Mouse (Mus musculus): ENCODE data around the gene Ccdc189. TPM values are rescaled to one million over a fixed set of nuclear protein-coding genes. Genes with fewer than 3 reads are reported as not detected.
A peak's percentile ranks its signal among the peaks of the same experiment; 100 is the strongest.

Ccdc189 gene
- polyA plus RNA-seq, 2 experiments: 5.4 to 10.6 TPM

DNA sequence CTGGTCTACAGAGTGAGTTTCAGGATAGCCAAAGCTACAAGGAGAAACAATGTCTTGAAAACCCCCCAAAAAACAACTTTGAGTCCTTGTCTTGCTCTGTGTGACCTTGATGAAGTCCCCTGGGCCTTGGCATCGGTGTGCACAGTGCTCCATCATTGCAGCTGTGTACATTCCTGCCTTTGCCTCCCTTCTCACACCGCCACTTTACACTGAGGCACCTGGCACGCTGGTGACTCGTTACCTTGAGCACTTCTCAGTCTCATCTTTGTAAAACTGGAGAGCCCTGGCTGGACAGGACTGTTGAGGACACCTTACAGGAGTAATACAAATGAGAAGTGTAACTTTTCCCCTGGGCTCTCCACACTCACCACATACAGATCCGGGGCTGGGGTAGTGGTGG, 1.2 kb downstream of the Ccdc189 start:
- peak overlapping the region; percentile 34; the same call in 1 of the 2 replicates for H3K9ac ChIP-seq (ENCODE audit: low read depth, low read length, severe bottlenecking)
- H3K27ac ChIP-seq (replicated peaks; ENCODE audit: low read depth, low read length): no peak overlapping the region
- peak overlapping the region; percentile 91 for H3K4me3 ChIP-seq (replicated peaks; ENCODE audit: low read length)
- H3K4me2 ChIP-seq (replicated peaks; ENCODE audit: low read depth, low read length, severe bottlenecking): peak overlapping the region; percentile 67
- DNase-seq (ENCODE audit: low spot score): no peak
- WGBS: 68% methylated on average over 5 of the region's 5 CpGs
- peaks cover 10% of the 10 kb centered on the region; the same call in 1 of the 2 replicates for H3K4me1 ChIP-seq (ENCODE audit: control insufficient read depth, insufficient read depth, low read length)
- ATAC-seq (ENCODE audit: low FRiP score, low read depth): no peak
- H3K27me3 ChIP-seq (ENCODE audit: control insufficient read depth, insufficient read depth, low read length): no peaks in the 10 kb centered on the region
- peaks cover 56% of the 10 kb centered on the region for H3K36me3 ChIP-seq (ENCODE audit: control insufficient read depth, insufficient read depth, low read length)
- TF ChIP-seq POLR2A (IDR thresholded peaks at IDR 0.05; ENCODE audit: borderline replicate concordance, extremely low read depth, insufficient read depth, insufficient read length): no peak
- no peaks in the 10 kb centered on the region for H3K9me3 ChIP-seq (ENCODE audit: control insufficient read depth, low read length)

DNA sequence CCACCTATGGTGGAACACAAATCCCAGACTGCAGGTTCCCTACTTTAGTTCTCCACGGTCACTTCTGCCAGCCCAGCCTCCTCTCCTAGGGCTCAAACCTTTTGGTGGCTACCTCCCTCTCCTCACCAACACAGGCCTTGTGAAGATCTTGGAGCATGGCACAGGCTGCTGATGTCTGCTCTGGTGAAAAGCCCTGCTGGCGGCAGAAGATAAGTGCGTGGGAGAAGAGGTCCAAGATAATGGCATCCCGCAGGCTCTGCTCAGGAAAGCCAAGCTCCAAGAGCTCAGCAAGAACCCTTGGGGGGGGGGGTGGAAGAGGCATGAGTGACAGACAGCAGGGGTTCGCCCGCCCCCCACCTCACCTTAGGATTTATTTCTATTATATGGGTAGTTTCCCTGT, 2.2 kb downstream of the Ccdc189 start:
- Histone ChIP-seq H3K4me1 (ENCODE audit: control insufficient read depth, insufficient read depth, low read length) (peaks cover 10% of the 10 kb centered on the region; the same call in 1 of the 2 replicates), H3K27me3 (ENCODE audit: control insufficient read depth, insufficient read depth, low read length) (no peaks in the 10 kb centered on the region), H3K9ac (ENCODE audit: low read depth, low read length, severe bottlenecking) (no peak overlapping the region), H3K27ac (replicated peaks; ENCODE audit: low read depth, low read length) (no peak overlapping the region), H3K4me2 (replicated peaks; ENCODE audit: low read depth, low read length, severe bottlenecking) (no peak overlapping the region), H3K9me3 (ENCODE audit: control insufficient read depth, low read length) (no peaks in the 10 kb centered on the region), H3K4me3 (replicated peaks; ENCODE audit: low read length) (no peak overlapping the region), H3K36me3 (ENCODE audit: control insufficient read depth, insufficient read depth, low read length) (peaks cover 56% of the 10 kb centered on the region)
- WGBS: 95% methylated on average over 6 of the region's 6 CpGs
- ATAC-seq (ENCODE audit: low FRiP score, low read depth) (no peak), DNase-seq (ENCODE audit: low spot score) (no peak)
- TF ChIP-seq POLR2A (IDR thresholded peaks at IDR 0.05; ENCODE audit: borderline replicate concordance, extremely low read depth, insufficient read depth, insufficient read length): no peak

DNA sequence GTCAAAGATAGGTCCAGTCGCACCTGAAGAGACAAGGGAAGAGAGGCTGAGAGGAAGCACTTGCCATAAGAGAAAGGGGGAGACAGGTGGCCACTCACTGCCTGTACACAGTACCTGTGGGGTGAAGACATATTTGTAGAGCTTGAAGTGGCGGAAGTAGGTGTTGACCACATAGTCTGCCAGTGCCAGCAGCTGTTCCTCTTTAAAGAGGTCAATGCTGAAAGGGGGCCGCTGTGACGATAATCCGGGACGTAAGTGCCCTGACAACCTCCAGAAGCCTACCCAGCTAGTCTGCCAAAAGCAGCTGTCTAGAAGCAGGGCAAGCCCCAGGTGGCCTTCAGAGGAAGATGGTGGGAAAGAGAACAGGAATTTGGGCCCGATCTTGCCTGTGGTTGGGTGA, 3.4 kb downstream of the Ccdc189 start:
- ATAC-seq (ENCODE audit: low FRiP score, low read depth) (no peak), DNase-seq (ENCODE audit: low spot score) (no peak)
- no peak for TF ChIP-seq POLR2A (IDR thresholded peaks at IDR 0.05; ENCODE audit: borderline replicate concordance, extremely low read depth, insufficient read depth, insufficient read length)
- H3K4me2 ChIP-seq (replicated peaks; ENCODE audit: low read depth, low read length, severe bottlenecking): no peak overlapping the region
- H3K27ac ChIP-seq (replicated peaks; ENCODE audit: low read depth, low read length): no peak overlapping the region
- peaks cover 10% of the 10 kb centered on the region; the same call in 1 of the 2 replicates for H3K4me1 ChIP-seq (ENCODE audit: control insufficient read depth, insufficient read depth, low read length)
- no peak overlapping the region for H3K9ac ChIP-seq (ENCODE audit: low read depth, low read length, severe bottlenecking)
- 77% methylated on average over 7 of the region's 7 CpGs for WGBS
- H3K36me3 ChIP-seq (ENCODE audit: control insufficient read depth, insufficient read depth, low read length): peaks cover 57% of the 10 kb centered on the region
- no peaks in the 10 kb centered on the region for H3K27me3 ChIP-seq (ENCODE audit: control insufficient read depth, insufficient read depth, low read length)
- no peaks in the 10 kb centered on the region for H3K9me3 ChIP-seq (ENCODE audit: control insufficient read depth, low read length)
- no peak overlapping the region for H3K4me3 ChIP-seq (replicated peaks; ENCODE audit: low read length)

DNA sequence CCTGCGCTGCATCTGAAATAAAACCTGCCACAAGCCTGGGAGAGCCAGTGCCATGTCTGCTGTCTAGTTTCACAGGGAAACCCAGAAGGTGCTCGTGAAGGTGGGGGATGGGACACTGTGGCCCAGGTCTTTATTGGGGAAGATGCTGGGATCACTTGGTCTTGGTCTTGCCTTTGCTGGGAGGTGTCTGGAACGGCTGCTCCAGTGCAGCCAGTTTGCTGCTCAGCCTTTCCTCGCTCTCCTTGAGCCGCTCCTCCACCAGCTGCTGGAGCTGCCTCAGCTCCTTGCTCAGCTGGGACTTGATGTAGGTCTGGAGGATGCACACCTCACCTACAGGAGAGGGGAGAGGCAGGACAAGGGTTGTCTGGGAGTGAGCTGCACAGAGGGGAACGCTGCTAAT, 5.1 kb downstream of the Ccdc189 start:
- no peak for ATAC-seq (ENCODE audit: low FRiP score, low read depth)
- Histone ChIP-seq H3K27ac (replicated peaks; ENCODE audit: low read depth, low read length) (no peak overlapping the region), H3K9ac (ENCODE audit: low read depth, low read length, severe bottlenecking) (no peak overlapping the region), H3K4me2 (replicated peaks; ENCODE audit: low read depth, low read length, severe bottlenecking) (no peak overlapping the region), H3K9me3 (ENCODE audit: control insufficient read depth, low read length) (no peaks in the 10 kb centered on the region), H3K4me3 (replicated peaks; ENCODE audit: low read length) (no peak overlapping the region), H3K4me1 (ENCODE audit: control insufficient read depth, insufficient read depth, low read length) (peaks cover 5% of the 10 kb centered on the region; the same call in 1 of the 2 replicates), H3K36me3 (ENCODE audit: control insufficient read depth, insufficient read depth, low read length) (peaks cover 67% of the 10 kb centered on the region), H3K27me3 (ENCODE audit: control insufficient read depth, insufficient read depth, low read length) (no peaks in the 10 kb centered on the region)
- no peak for DNase-seq (ENCODE audit: low spot score)
- 91% methylated on average over 6 of the region's 6 CpGs for whole genome bisulfite sequencing
- no peak for TF ChIP-seq POLR2A (IDR thresholded peaks at IDR 0.05; ENCODE audit: borderline replicate concordance, extremely low read depth, insufficient read depth, insufficient read length)

DNA sequence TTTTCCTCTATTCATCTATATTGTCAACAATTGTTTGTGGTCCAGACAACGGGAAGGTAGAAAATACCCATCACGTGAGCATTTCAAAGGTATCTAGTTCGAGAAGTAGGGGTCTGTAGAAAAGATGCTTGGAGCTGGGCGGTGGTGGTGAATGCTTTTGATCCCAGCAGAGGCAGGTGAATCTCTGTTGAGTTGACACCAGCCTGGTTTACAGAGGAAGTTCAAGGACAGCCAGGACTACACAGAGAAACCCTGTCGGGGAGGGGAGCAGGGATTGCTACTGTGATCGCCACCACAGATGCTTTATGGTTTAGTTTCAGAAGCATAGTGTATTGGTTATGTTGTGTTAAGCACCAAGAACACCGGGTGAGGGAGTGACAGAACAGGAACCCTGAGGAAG, 14.3 kb downstream of the Ccdc189 start:
- DNase-seq (ENCODE audit: low spot score) (no peak), ATAC-seq (ENCODE audit: low FRiP score, low read depth) (no peak)
- no peak for TF ChIP-seq POLR2A (IDR thresholded peaks at IDR 0.05; ENCODE audit: borderline replicate concordance, extremely low read depth, insufficient read depth, insufficient read length)
- Histone ChIP-seq H3K4me2 (replicated peaks; ENCODE audit: low read depth, low read length, severe bottlenecking) (peak overlapping the region; percentile 89), H3K36me3 (ENCODE audit: control insufficient read depth, insufficient read depth, low read length) (peaks cover 29% of the 10 kb centered on the region), H3K4me1 (ENCODE audit: control insufficient read depth, insufficient read depth, low read length) (peaks cover 18% of the 10 kb centered on the region), H3K4me3 (replicated peaks; ENCODE audit: low read length) (peak overlapping the region; percentile 72), H3K9me3 (ENCODE audit: control insufficient read depth, low read length) (no peaks in the 10 kb centered on the region), H3K27ac (replicated peaks; ENCODE audit: low read depth, low read length) (0 out of 2 replicates have a peak overlapping the region, but pooled peaks have one; percentile 55), H3K9ac (ENCODE audit: low read depth, low read length, severe bottlenecking) (peak overlapping the region; percentile 78), H3K27me3 (ENCODE audit: control insufficient read depth, insufficient read depth, low read length) (no peaks in the 10 kb centered on the region)
- WGBS: 24% methylated on average over 7 of the region's 7 CpGs

Measured in limb, embryonic 14.5 days (tissue).